Mouse (Mus musculus) heart, embryonic 14.5 days (tissue): ENCODE measurements around the gene Cilp2. TPM values are rescaled to one million over a fixed set of nuclear protein-coding genes. Genes with fewer than 3 reads are reported as not detected.

Source experiments
- ATAC-seq: fragments of 200-750 bp; cut with Nextera tagmentation; 2 replicates; pipeline ENCODE4 v1.8.0; 2017; ENCODE audit warnings: low read depth, moderate TSS enrichment; ENCODE audit not compliant: insufficient number of reproducible peaks, insufficient read depth, low FRiP score
- H3K27ac ChIP-seq, 2 experiments: fragments of 200-500 bp in 1 of 2; fragments of 300-500 bp in 1 of 2; sonication (generic) in 1 of 2; replicated peaks in 1 of 2; 2 replicates each; pipeline ENCODE4 v1.5.1; 2012 to 2014; ENCODE audit warnings: low read depth in 2 of 2, low read length in 2 of 2, control low read depth in 1 of 2, mild to moderate bottlenecking in 1 of 2, mixed read lengths in 1 of 2; ENCODE audit not compliant: control insufficient read depth in 1 of 2, insufficient read depth in 1 of 2
- H3K27me3 ChIP-seq: fragments of 300-500 bp; sonication (generic); 2 replicates; pipeline ENCODE4 v1.6.1; 2014; ENCODE audit warnings: mild to moderate bottlenecking, low read length, control low read depth; ENCODE audit not compliant: control insufficient read depth, insufficient read depth
- H3K36me3 ChIP-seq: fragments of 300-500 bp; sonication (generic); 2 replicates; pipeline ENCODE4 v1.6.1; 2014; ENCODE audit warnings: mild to moderate bottlenecking, control low read depth, low read length, mixed read lengths; ENCODE audit not compliant: control insufficient read depth, insufficient read depth
- H3K4me1 ChIP-seq, 2 experiments: fragments of 200-500 bp in 1 of 2; fragments of 300-500 bp in 1 of 2; sonication (generic) in 1 of 2; 2 replicates each; pipeline ENCODE4 v1.6.1; 2012 to 2014; ENCODE audit warnings: low read length in 2 of 2, control low read depth in 1 of 2, mixed read lengths in 1 of 2; ENCODE audit not compliant: control insufficient read depth in 2 of 2, insufficient read depth in 2 of 2
- H3K4me2 ChIP-seq: fragments of 300-500 bp; sonication (generic); 2 replicates; pipeline ENCODE4 v1.6.1; 2014; ENCODE audit warnings: mild to moderate bottlenecking, low read length
- H3K4me3 ChIP-seq, 2 experiments: fragments of 200-500 bp in 1 of 2; fragments of 300-500 bp in 1 of 2; sonication (generic) in 1 of 2; 2 replicates each; pipeline ENCODE4 v1.5.1; 2012 to 2014; ENCODE audit warnings: low read length in 2 of 2, mild to moderate bottlenecking in 2 of 2, control low read depth in 1 of 2, low read depth in 1 of 2, moderate library complexity in 1 of 2; ENCODE audit not compliant: control insufficient read depth in 1 of 2, insufficient read depth in 1 of 2
- H3K9ac ChIP-seq: fragments of 300-500 bp; sonication (generic); 2 replicates; pipeline ENCODE4 v1.6.1; 2014; ENCODE audit warnings: mild to moderate bottlenecking, low read length
- H3K9me3 ChIP-seq: fragments of 300-500 bp; sonication (generic); 2 replicates; pipeline ENCODE4 v1.6.1; 2016; ENCODE audit warnings: low read length, control low read depth; ENCODE audit not compliant: control insufficient read depth
- WGBS: fragments of 180-500 bp; shearing (Covaris S2); extraction: QIAGEN DNeasy Blood & Tissue Kit; methylation state at CpG from one replicate; pipeline ENCODE4 v1.1.7; 2014; 5-methylcytosine and 5-hydroxymethylcytosine counted together
- polyA plus RNA-seq: library from polyadenylated mRNA; unstranded; fragments of >200 nt; fragmentation: Nextera tagmentation; extraction: Ambion mirVana; gene quantifications from 2 replicates; pipeline ENCODE4 v1.2.1, GENCODE M21; 2014

Gene Cilp2
- polyA plus RNA-seq, 1 experiment from 2014 or later: 0.42 TPM

DNA sequence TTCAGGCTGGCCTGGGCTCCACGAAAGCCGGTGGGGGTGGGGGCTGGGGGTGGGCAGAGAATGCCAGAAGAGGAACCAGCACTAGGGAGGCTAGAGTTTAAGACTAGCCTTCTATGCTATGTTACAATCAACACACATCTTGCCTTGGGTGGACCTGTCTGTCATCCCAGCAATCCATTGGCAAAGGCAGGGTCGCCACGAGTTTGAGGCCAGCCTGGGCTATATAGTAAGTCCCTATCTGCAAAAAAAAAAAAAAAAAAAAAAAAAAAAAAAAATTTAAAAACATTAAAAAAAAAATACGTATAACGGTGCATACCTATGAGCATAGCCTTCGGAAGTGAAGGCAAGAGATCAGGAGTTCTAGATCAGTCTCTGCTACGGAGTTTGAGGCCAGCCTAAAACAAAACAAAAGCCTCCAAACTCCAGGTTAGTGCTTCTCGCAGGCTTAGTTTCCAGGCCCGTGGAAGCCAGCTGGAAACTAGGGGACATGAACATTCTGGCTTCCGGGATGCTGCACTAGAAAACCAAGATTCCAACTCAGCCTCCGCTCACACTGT is 13.5 kb upstream of the Cilp2 start:
- peak overlapping the region; percentile 97 for H3K4me2 ChIP-seq
- H3K27me3 ChIP-seq: no peaks in the 10 kb centered on the region
- H3K36me3 ChIP-seq: peaks cover 20% of the 10 kb centered on the region
- peak overlapping the region; percentile 90 to 96 for H3K27ac ChIP-seq
- H3K4me1 ChIP-seq: peaks cover 15 to 47% of the 10 kb centered on the region in 2 experiments
- ATAC-seq: no peak; the same call in 1 of the 2 replicates
- peak overlapping the region; percentile 96 for H3K9ac ChIP-seq
- H3K4me3 ChIP-seq: peak overlapping the region; percentile 65 to 81
- H3K9me3 ChIP-seq: no peaks in the 10 kb centered on the region
- 15% methylated on average over 12 of the region's 12 CpGs for WGBS

DNA sequence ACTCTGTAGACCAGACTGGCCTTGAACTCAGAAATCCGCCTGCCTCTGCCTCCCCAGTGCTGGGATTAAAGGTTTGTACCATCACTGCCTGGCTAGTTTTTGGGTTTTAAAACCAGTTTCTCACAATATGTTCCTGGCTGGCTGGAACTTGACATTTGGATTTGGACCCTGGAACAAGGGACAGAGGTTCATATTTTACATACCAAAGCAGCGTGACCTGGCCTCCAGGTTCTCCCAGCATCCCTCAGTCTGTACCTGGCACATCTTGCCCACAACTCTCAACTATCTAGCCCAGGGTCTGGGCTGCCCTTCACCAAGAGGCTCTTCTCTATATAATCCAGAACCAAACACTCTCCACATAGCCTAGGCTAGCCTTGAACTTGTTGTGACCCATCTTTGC is 12.4 kb upstream of the Cilp2 start:
- Histone ChIP-seq H3K9ac (no peak overlapping the region), H3K36me3 (peaks cover 29% of the 10 kb centered on the region), H3K4me3 (no peak overlapping the region), H3K9me3 (no peaks in the 10 kb centered on the region), H3K27me3 (no peaks in the 10 kb centered on the region), H3K4me1 (peaks cover 21 to 58% of the 10 kb centered on the region in 2 experiments), H3K27ac (no peak overlapping the region), H3K4me2 (peak overlapping the region; percentile 97)
- ATAC-seq: no peak
- WGBS: 96% methylated on average over 2 of the region's 2 CpGs

DNA sequence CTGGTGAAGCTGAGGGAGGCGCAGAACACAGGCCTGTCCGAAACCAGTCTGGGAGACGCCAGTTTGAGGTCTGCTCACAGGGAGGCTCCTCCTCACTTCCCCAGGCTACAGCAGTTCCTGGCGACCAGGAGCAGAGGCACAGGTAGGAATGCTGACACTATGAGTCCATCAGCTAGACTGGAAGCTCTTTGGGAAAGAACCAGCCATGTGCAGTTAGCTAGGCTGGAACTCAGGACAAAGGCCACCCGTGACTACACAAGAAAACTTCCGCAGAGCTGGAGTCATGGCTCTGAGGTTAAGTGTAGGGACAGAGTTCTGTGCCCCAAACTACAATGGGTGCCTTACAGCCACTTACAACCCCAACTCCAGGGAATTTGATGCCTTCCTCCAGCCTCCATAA is 10.4 kb upstream of the Cilp2 start:
- Histone ChIP-seq H3K9me3 (no peaks in the 10 kb centered on the region), H3K4me1 (peaks cover 23 to 57% of the 10 kb centered on the region in 2 experiments), H3K27ac (no peak overlapping the region), H3K9ac (no peak overlapping the region), H3K4me3 (no peak overlapping the region), H3K4me2 (no peak overlapping the region), H3K36me3 (peaks cover 49% of the 10 kb centered on the region), H3K27me3 (no peaks in the 10 kb centered on the region)
- 89% methylated on average over 6 of the region's 6 CpGs for WGBS
- no peak for ATAC-seq

DNA sequence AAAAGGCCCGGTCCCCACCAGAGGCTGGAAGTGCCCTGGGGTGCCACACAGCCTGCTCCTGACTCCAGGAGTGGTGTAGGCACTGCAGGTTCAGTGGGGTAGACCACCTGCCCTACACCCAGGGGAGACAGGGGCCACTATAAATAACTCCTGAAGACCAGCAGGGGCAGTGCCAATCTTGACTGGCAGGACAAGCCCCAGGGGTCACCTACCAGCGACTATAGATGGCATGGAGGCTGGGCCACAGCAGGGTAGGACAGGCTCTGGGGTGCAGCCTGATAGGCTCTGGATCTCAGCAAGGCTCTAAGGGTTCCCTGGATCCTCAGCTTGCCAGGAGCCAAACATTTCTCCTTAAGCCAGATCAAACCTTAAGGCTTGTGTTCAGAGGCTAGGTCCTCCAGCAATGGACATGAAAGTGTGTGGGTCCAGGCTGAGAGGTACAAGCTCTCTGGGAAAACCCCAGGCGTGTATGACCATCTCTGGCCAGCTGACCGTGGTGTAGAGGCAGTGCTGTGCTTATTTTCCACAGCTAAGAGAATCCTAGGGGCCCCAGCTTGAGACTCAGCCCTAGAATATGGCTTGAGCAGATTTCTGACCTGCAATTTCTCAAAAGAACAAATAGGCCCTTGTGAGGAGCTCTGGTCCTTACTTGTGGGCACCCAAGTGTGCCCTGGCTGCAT is 8.4 kb upstream of the Cilp2 start:
- ATAC-seq: no peak
- 64% methylated on average over 4 of the region's 4 CpGs for whole genome bisulfite sequencing
- H3K4me1 ChIP-seq: peaks cover 14 to 45% of the 10 kb centered on the region in 2 experiments
- H3K4me2 ChIP-seq: no peak overlapping the region
- H3K36me3 ChIP-seq: peaks cover 64% of the 10 kb centered on the region
- no peaks in the 10 kb centered on the region for H3K27me3 ChIP-seq
- H3K4me3 ChIP-seq: no peak overlapping the region
- H3K9ac ChIP-seq: no peak overlapping the region
- H3K9me3 ChIP-seq: no peaks in the 10 kb centered on the region
- no peak overlapping the region for H3K27ac ChIP-seq

DNA sequence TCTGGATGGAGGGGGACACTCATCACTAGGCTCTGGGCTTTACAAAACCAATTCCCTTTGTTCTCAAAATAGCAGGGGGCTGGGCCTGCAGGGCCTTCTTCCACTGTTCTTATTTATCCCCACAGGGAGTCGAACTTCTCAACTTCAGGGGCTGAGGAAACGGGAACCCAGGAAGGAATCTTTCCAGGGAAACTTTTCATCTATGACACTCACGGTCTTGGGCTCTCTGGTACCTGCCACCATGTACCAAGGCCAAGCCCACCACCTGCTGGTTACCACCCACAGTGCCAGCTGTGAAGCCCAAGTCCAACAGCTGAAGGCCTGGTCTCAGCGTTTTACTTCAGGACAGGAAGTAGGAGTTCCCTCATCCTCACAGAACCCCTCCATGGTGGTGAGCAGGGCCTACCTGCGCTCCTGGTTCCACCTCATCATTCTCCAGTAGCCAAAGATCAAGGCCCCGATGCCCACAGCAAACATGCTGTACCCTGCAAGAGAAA is 7.4 kb upstream of the Cilp2 start:
- H3K27ac ChIP-seq: no peak overlapping the region
- H3K4me1 ChIP-seq: peaks cover 11 to 36% of the 10 kb centered on the region in 2 experiments
- ATAC-seq: no peak
- no peak overlapping the region for H3K4me2 ChIP-seq
- no peaks in the 10 kb centered on the region for H3K9me3 ChIP-seq
- no peak overlapping the region for H3K4me3 ChIP-seq
- H3K27me3 ChIP-seq: peaks cover 7% of the 10 kb centered on the region
- H3K36me3 ChIP-seq: peaks cover 64% of the 10 kb centered on the region
- no peak overlapping the region; the same call in 1 of the 2 replicates for H3K9ac ChIP-seq
- 63% methylated on average over 6 of the region's 6 CpGs for WGBS

GRCm38 (mm10) chr8:69893863-69894262 is 6.4 kb upstream of the Cilp2 start:
- WGBS: 48% methylated on average over 17 of the region's 17 CpGs
- Histone ChIP-seq H3K36me3 (peaks cover 64% of the 10 kb centered on the region), H3K4me3 (no peak overlapping the region), H3K4me1 (peaks cover 15 to 41% of the 10 kb centered on the region in 2 experiments), H3K27me3 (peaks cover 17% of the 10 kb centered on the region), H3K9ac (no peak overlapping the region), H3K9me3 (no peaks in the 10 kb centered on the region), H3K4me2 (no peak overlapping the region), H3K27ac (no peak overlapping the region)
- ATAC-seq: no peak

GRCm38 (mm10) chr8:69890813-69891241 is 3.3 kb upstream of the Cilp2 start:
- no peaks in the 10 kb centered on the region for H3K9me3 ChIP-seq
- H3K4me3 ChIP-seq: no peak overlapping the region
- WGBS: 51% methylated on average over 19 of the region's 19 CpGs
- H3K4me1 ChIP-seq: peaks cover 23 to 49% of the 10 kb centered on the region in 2 experiments; a peak in 3 of 4 replicates
- peaks cover 47% of the 10 kb centered on the region for H3K27me3 ChIP-seq
- H3K36me3 ChIP-seq: peaks cover 43% of the 10 kb centered on the region
- no peak overlapping the region for H3K27ac ChIP-seq
- H3K9ac ChIP-seq: no peak overlapping the region
- ATAC-seq: no peak
- H3K4me2 ChIP-seq: no peak overlapping the region
